Mouse (Mus musculus) CH12.LX (cell line): ENCODE measurements around the gene Gm45213. TPM values are rescaled to one million over a fixed set of nuclear protein-coding genes. Genes with fewer than 3 reads are reported as not detected.

ENCODE experiments used
- DNase-seq: peaks from one replicate; pipeline ENCODE4 v3.0.0-alpha.2; 2013; ENCODE audit errors: extremely low read depth
- H3K27ac ChIP-seq: 2 replicates; pipeline ENCODE4 v1.5.1; 2012; ENCODE audit warnings: low read depth, mild to moderate bottlenecking, control low read depth, moderate library complexity; ENCODE audit not compliant: insufficient read depth
- H3K27me3 ChIP-seq: replicated peaks from 2 replicates; pipeline ENCODE3; 2012; ENCODE audit warnings: inconsistent platforms
- H3K36me3 ChIP-seq, 2 experiments: replicated peaks in 1 of 2; 2 replicates each; pipeline versions ENCODE3 to v1.6.1; 2012; ENCODE audit warnings: inconsistent platforms in 1 of 2, low read length in 1 of 2, mild to moderate bottlenecking in 1 of 2, mixed read lengths in 1 of 2, moderate library complexity in 1 of 2; ENCODE audit not compliant: control insufficient read depth in 1 of 2, insufficient read depth in 1 of 2
- H3K4me1 ChIP-seq, 2 experiments: 2 replicates each; pipeline ENCODE4 v1.6.1; 2012; ENCODE audit warnings: inconsistent platforms in 1 of 2, moderate library complexity in 1 of 2; ENCODE audit not compliant: insufficient read depth in 2 of 2, control insufficient read depth in 1 of 2
- H3K4me2 ChIP-seq: 2 replicates; pipeline ENCODE4 v1.6.1; 2012; ENCODE audit warnings: low read depth, mild to moderate bottlenecking, control low read depth; ENCODE audit not compliant: poor library complexity, insufficient read depth, severe bottlenecking
- H3K4me3 ChIP-seq, 3 experiments: fragments of 150-350 bp in 1 of 3; sonication (generic) in 1 of 3; replicated peaks in 1 of 3; 2 replicates each; pipeline versions ENCODE3 to v1.5.1; 2011 to 2012; ENCODE audit warnings: low read depth in 2 of 3, low read length in 2 of 3, mild to moderate bottlenecking in 2 of 3, moderate library complexity in 2 of 3, control low read depth in 1 of 3, improper control_type of control experiment in 1 of 3, inconsistent platforms in 1 of 3, mixed read lengths in 1 of 3; ENCODE audit not compliant: poor library complexity in 1 of 3
- H3K79me2 ChIP-seq: replicated peaks from 2 replicates; pipeline ENCODE4 v1.6.1; 2012; ENCODE audit warnings: mild to moderate bottlenecking, moderate library complexity; ENCODE audit not compliant: control insufficient read depth, poor library complexity, insufficient read depth, severe bottlenecking; ENCODE audit errors: extremely low read depth
- H3K9ac ChIP-seq: 2 replicates; pipeline ENCODE4 v1.6.1; 2012; ENCODE audit warnings: low read depth, mild to moderate bottlenecking, control low read depth, moderate library complexity; ENCODE audit not compliant: insufficient read depth
- H3K9me3 ChIP-seq: replicated peaks from 2 replicates; pipeline ENCODE3; 2012; ENCODE audit warnings: low read length, inconsistent platforms, mixed read lengths
- CHD1 ChIP-seq: IDR thresholded peaks from 2 replicates; pipeline ENCODE4 v1.6.1; 2012; ENCODE audit warnings: low read depth, low read length, improper control_type of control experiment, inconsistent platforms
- CTCF ChIP-seq, 2 experiments: IDR thresholded peaks in 1 of 2; conservative IDR thresholded peaks in 1 of 2; 2 replicates each; pipeline ENCODE4 v1.5.1; 2011 to 2012; ENCODE audit warnings: low read depth in 2 of 2, low read length in 2 of 2, improper control_type of control experiment in 1 of 2, inconsistent platforms in 1 of 2, mild to moderate bottlenecking in 1 of 2, moderate library complexity in 1 of 2
- E2F4 ChIP-seq: IDR thresholded peaks from 2 replicates; pipeline ENCODE4 v1.6.1; 2011; ENCODE audit warnings: low read depth, low read length, improper control_type of control experiment; ENCODE audit not compliant: insufficient replicate concordance
- ELF1 ChIP-seq: IDR thresholded peaks from 2 replicates; pipeline ENCODE4 v1.6.1; 2014; ENCODE audit warnings: low read depth, mild to moderate bottlenecking, inconsistent platforms, low read length, improper control_type of control experiment
- HCFC1 ChIP-seq: IDR thresholded peaks from 2 replicates; pipeline ENCODE4 v1.6.1; 2012; ENCODE audit warnings: low read depth, mild to moderate bottlenecking, inconsistent platforms, low read length, improper control_type of control experiment
- IRF4 ChIP-seq: IDR thresholded peaks from 2 replicates; pipeline ENCODE4 v1.6.1; 2014; ENCODE audit warnings: low read depth, mild to moderate bottlenecking, inconsistent platforms, low read length, improper control_type of control experiment
- JUND ChIP-seq: conservative IDR thresholded peaks from 2 replicates; pipeline ENCODE4 v1.6.1; 2011; ENCODE audit warnings: low read depth, low read length, improper control_type of control experiment
- KAT2A ChIP-seq: IDR thresholded peaks from 2 replicates; pipeline ENCODE4 v1.6.1; 2012; ENCODE audit warnings: low read length, improper control_type of control experiment, inconsistent platforms; ENCODE audit not compliant: insufficient replicate concordance
- MAFK ChIP-seq: IDR thresholded peaks from 2 replicates; pipeline ENCODE4 v1.6.1; 2011; ENCODE audit warnings: low read length, improper control_type of control experiment; ENCODE audit not compliant: insufficient replicate concordance
- MXI1 ChIP-seq: IDR thresholded peaks from 2 replicates; pipeline ENCODE4 v1.6.1; 2011; ENCODE audit warnings: mild to moderate bottlenecking, low read depth, low read length, improper control_type of control experiment
- NELFE ChIP-seq: IDR thresholded peaks from 2 replicates; pipeline ENCODE4 v1.6.1; 2011; ENCODE audit warnings: low read depth, low read length, improper control_type of control experiment
- NRF1 ChIP-seq: IDR thresholded peaks from 2 replicates; pipeline ENCODE4 v1.6.1; 2014; ENCODE audit warnings: low read depth, mild to moderate bottlenecking, inconsistent platforms, low read length, improper control_type of control experiment, moderate library complexity
- TBP ChIP-seq: conservative IDR thresholded peaks from 2 replicates; pipeline ENCODE4 v1.6.1; 2011; ENCODE audit warnings: low read depth, low read length, improper control_type of control experiment
- UBTF ChIP-seq: IDR thresholded peaks from 2 replicates; pipeline ENCODE4 v1.6.1; 2012; ENCODE audit warnings: low read depth, mild to moderate bottlenecking, inconsistent platforms, low read length, improper control_type of control experiment, moderate library complexity
- USF2 ChIP-seq: conservative IDR thresholded peaks from 2 replicates; pipeline ENCODE4 v1.6.1; 2011; ENCODE audit warnings: low read depth, low read length, improper control_type of control experiment
- ZC3H11A ChIP-seq: IDR thresholded peaks from 2 replicates; pipeline ENCODE4 v1.6.1; 2012; ENCODE audit warnings: low read depth, mild to moderate bottlenecking, inconsistent platforms, low read length, improper control_type of control experiment
- ZKSCAN1 ChIP-seq: IDR thresholded peaks from 2 replicates; pipeline ENCODE4 v1.6.1; 2012; ENCODE audit warnings: low read depth, inconsistent platforms, low read length, improper control_type of control experiment, borderline replicate concordance
- ZMIZ1 ChIP-seq: IDR thresholded peaks from 2 replicates; pipeline ENCODE4 v1.6.1; 2012; ENCODE audit warnings: low read depth, mild to moderate bottlenecking, inconsistent platforms, low read length, improper control_type of control experiment
- dilution Hi-C: fragments of 300-500 bp; cut with MboI; formaldehyde crosslinking; loops from 2 replicates; pipeline ENCODE4 v1.14.3; 2020; ENCODE audit warnings: low sequenced_read_pairs; ENCODE audit not compliant: extremely low pct_unique_long_range_greater_than_20kb, extremely low pct_ligation_motif_present
- in situ Hi-C: fragments of 300-500 bp; cut with MboI; formaldehyde crosslinking; loops from 3 replicates; pipeline ENCODE4 v1.14.3; 2019; ENCODE audit warnings: low sequenced_read_pairs, low pct_ligation_motif_present, low pct_unique_long_range_greater_than_20kb, mixed read lengths
- polyA plus RNA-seq: library from polyadenylated mRNA; unstranded; fragments of >175 nt; gene quantifications from 2 replicates; pipeline ENCODE4 v1.2.1, GENCODE M21; 2012; ENCODE audit warnings: low read depth; ENCODE audit not compliant: insufficient read length
- total RNA-seq, 2 experiments: library from RNA; depleted of rRNA; stranded (reverse); fragments of 300-350 nt in 1 of 2; fragments of >200 nt in 1 of 2; gene quantifications; 2 replicates each; pipeline ENCODE4 v1.2.3; 2012 to 2014

The Gm45213 gene
- total and polyA plus RNA-seq, 3 experiments = not detected

DNA sequence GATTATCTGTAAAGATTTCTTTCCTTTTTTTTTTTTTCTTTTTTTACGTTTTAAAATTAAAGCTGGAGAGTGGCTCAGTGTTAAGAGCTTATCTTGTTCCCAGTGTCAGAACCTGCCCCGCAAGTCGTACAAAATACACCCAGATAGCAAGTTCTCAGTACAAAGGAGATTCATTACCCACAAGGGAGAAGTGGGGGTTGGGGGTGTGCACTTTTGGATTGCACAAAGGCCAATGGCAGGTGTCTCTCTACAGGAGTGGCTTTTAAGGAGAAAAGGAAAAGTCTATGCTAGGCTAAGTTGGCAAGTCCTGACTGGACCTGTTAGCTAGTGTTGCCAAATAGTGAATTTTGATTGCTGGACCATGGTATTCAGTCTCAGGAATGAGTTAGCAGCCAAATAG lies 41.6 kb upstream of the Gm45213 start:
- Histone ChIP-seq H3K27me3 (peaks cover 60% of the 10 kb centered on the region), H3K4me1 (no peaks in the 10 kb centered on the region), H3K27ac (no peak overlapping the region), H3K79me2 (no peaks in the 10 kb centered on the region), H3K4me2 (no peak overlapping the region), H3K9me3 (peaks cover 6% of the 10 kb centered on the region), H3K4me3 (no peak overlapping the region), H3K9ac (no peak overlapping the region), H3K36me3 (no peaks in the 10 kb centered on the region)
- DNase-seq = no peak
- TF ChIP-seq ZC3H11A = no peak
- no peak for TF ChIP-seq ELF1
- TF ChIP-seq ZKSCAN1 = no peak
- TF ChIP-seq NELFE = no peak
- no peak for TF ChIP-seq HCFC1
- in situ Hi-C loops (no loop called here), dilution Hi-C loops (no loop called here)

- H3K9me3 ChIP-seq = peaks cover 5% of the 10 kb centered on the region
- no peaks in the 10 kb centered on the region for H3K79me2 ChIP-seq
- H3K9ac ChIP-seq = no peak overlapping the region
- H3K27me3 ChIP-seq = peaks cover 66% of the 10 kb centered on the region
- DNase-seq = no peak
- H3K4me3 ChIP-seq = no peak overlapping the region
- dilution Hi-C loops (no loop called here), in situ Hi-C loops (no loop called here)
- no peaks in the 10 kb centered on the region for H3K4me1 ChIP-seq
- no peak for TF ChIP-seq IRF4
- no peak for TF ChIP-seq E2F4
- TF ChIP-seq ZMIZ1 = no peak
- no peak for TF ChIP-seq CTCF (conservative IDR thresholded peaks at IDR 0.05 in 1 of 2, IDR thresholded peaks at IDR 0.05 in 1 of 2; ENCODE audit: low read depth in 2 of 2, low read length in 2 of 2)
- no peak for TF ChIP-seq MXI1
- no peak for TF ChIP-seq CHD1
- no peak for TF ChIP-seq JUND
- TF ChIP-seq TBP = no peak
- no peak for TF ChIP-seq ELF1
- TF ChIP-seq ZKSCAN1 = no peak
- TF ChIP-seq USF2 = no peak
- no peak for TF ChIP-seq UBTF
- TF ChIP-seq MAFK = no peak
- no peak for TF ChIP-seq KAT2A
- no peak for TF ChIP-seq NRF1
- TF ChIP-seq ZC3H11A = no peak
- H3K27ac ChIP-seq = no peak overlapping the region
- H3K36me3 ChIP-seq = no peaks in the 10 kb centered on the region
- no peak overlapping the region for H3K4me2 ChIP-seq
Measured at GRCm38 (mm10) chr7:66003447-66003846, 40.0 kb upstream of the Gm45213 start.
